Mouse (Mus musculus): ENCODE data around the gene Zfr2. TPM values are rescaled to one million over a fixed set of nuclear protein-coding genes. Genes with fewer than 3 reads are reported as not detected.

The Zfr2 gene
- polyA plus RNA-seq, 1 experiment from 2014 or later, result 10.0 TPM

GRCm38 (mm10) chr10:81293334-81294030, 60.5 kb downstream of the Zfr2 start:
- WGBS, result 3% methylated on average over 25 of the region's 25 CpGs
- Histone ChIP-seq H3K27me3 (peaks cover 24% of the 10 kb centered on the region), H3K4me2 (peak overlapping the region; percentile 98), H3K36me3 (replicated peaks) (peaks cover 12% of the 10 kb centered on the region; the same call in 1 of the 2 replicates), H3K27ac (peak overlapping the region; percentile 91), H3K9me3 (no peaks in the 10 kb centered on the region), H3K4me1 (peaks cover 39% of the 10 kb centered on the region), H3K9ac (peak overlapping the region; percentile 82), H3K4me3 (replicated peaks) (peak overlapping the region; percentile 87)
- peak; percentile 13 for ATAC-seq (ENCODE audit: low FRiP score)

GRCm38 (mm10) chr10:81294442-81294841, 61.5 kb downstream of the Zfr2 start:
- Histone ChIP-seq H3K9me3 (no peaks in the 10 kb centered on the region), H3K27ac (no peak overlapping the region), H3K27me3 (peaks cover 21% of the 10 kb centered on the region), H3K4me2 (peak overlapping the region; percentile 98), H3K9ac (peak overlapping the region; percentile 82), H3K36me3 (replicated peaks) (peaks cover 12% of the 10 kb centered on the region; the same call in 1 of the 2 replicates), H3K4me3 (replicated peaks) (peak overlapping the region; percentile 87), H3K4me1 (peaks cover 37% of the 10 kb centered on the region)
- 79% methylated on average over 8 of the region's 8 CpGs for WGBS
- no peak for ATAC-seq (ENCODE audit: low FRiP score)

DNA sequence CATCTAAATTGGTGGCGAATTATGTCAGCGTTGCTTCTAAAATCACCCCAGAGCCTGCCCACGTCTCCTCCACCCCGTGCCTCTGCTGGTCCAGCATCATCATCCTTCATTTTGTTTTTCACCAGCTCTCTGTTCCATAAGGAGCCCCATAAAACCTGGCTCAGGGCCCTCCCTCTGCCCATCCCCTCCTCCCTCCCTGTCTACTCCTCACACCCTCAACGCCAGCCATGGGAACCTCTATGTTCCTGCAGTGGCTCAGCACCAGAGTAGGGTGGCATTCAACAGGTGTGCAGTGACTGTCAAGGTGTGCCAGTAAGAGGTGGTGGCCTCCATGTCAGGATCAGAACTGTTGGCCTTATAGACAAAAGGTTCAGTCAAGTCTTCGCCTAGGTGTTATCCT, 62.2 kb downstream of the Zfr2 start:
- Histone ChIP-seq H3K4me3 (replicated peaks) (no peak overlapping the region), H3K27ac (no peak overlapping the region), H3K4me1 (peaks cover 40% of the 10 kb centered on the region), H3K4me2 (peak overlapping the region; percentile 98; the same call in 1 of the 2 replicates), H3K9me3 (no peaks in the 10 kb centered on the region), H3K27me3 (peaks cover 13% of the 10 kb centered on the region), H3K9ac (0 out of 2 replicates have a peak overlapping the region, but pooled peaks have one; percentile 30), H3K36me3 (replicated peaks) (peaks cover 12% of the 10 kb centered on the region; the same call in 1 of the 2 replicates)
- no peak for ATAC-seq (ENCODE audit: low FRiP score)
- WGBS, result 93% methylated on average over 6 of the region's 6 CpGs

- H3K4me3 ChIP-seq (replicated peaks), result no peak overlapping the region
- H3K27me3 ChIP-seq, result no peaks in the 10 kb centered on the region; the same call in 1 of the 2 replicates
- peaks cover 38% of the 10 kb centered on the region for H3K4me1 ChIP-seq
- H3K9me3 ChIP-seq, result no peaks in the 10 kb centered on the region
- H3K27ac ChIP-seq, result no peak overlapping the region
- H3K36me3 ChIP-seq (replicated peaks), result peaks cover 12% of the 10 kb centered on the region; the same call in 1 of the 2 replicates
- WGBS, result 84% methylated on average over 6 of the region's 6 CpGs
- no peak for ATAC-seq (ENCODE audit: low FRiP score)
- H3K4me2 ChIP-seq, result no peak overlapping the region
- H3K9ac ChIP-seq, result no peak overlapping the region
Measured at GRCm38 (mm10) chr10:81297246-81297645, 64.3 kb downstream of the Zfr2 start.

DNA sequence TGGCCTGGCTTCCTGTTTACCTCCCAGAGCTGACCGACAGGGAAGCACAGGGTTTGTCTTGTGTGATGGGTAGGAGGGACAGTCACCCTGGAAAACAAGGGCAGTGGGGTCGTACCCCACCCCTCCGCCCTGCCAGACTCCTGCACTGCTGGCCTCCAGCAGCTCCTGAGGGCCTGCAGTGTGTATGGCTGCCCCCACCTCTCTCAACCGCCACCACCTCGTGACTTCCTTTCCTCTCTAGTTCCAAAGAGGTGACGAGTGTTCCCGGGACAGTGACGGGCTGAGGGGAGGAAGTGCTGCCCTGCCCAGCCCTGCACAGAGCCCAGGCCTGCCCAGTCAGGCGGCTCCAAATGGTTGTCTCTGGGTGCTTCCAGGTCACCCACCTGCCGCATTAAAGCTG, 64.9 kb downstream of the Zfr2 start:
- Histone ChIP-seq H3K27ac (no peak overlapping the region), H3K4me1 (peaks cover 44% of the 10 kb centered on the region), H3K27me3 (no peaks in the 10 kb centered on the region), H3K4me3 (replicated peaks) (no peak overlapping the region), H3K36me3 (replicated peaks) (peaks cover 12% of the 10 kb centered on the region; the same call in 1 of the 2 replicates), H3K9me3 (no peaks in the 10 kb centered on the region), H3K4me2 (no peak overlapping the region), H3K9ac (no peak overlapping the region)
- ATAC-seq (ENCODE audit: low FRiP score), result no peak
- 84% methylated on average over 10 of the region's 10 CpGs for WGBS

DNA sequence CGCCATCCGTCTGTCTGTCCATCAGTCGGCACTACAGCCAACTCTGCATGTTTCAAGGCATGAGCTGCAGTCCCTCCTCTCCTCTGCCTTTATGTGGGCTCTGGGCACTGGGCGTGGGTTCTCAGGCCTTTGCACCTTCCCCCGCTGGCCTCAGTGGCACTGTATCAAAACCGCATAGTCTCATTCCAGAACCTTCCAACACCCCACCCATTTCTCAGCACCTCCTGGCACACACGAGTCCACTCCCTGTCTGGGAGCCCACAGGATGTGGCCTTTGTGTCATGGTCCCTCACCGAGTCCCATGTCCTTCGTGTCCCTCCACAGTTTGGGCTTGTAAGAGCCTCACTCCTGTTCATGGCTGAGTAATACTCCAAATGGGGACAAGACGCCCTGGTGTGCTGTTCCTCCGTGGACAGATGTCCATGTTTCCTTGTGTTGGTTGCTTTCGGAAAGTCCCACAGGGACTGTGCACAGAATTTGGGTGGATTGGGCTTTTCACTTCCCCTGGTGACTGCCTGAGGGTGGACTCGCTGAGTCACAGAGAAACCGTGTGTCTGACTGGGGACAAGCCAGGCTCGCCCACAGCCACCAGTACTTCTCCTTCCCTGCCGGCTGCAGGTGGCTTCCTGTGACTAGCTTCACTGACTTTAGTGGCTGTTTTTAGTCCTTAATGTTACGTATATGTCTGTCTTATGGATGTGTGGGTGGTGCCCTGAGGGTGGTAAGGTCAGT, 65.6 kb downstream of the Zfr2 start:
- WGBS, result 96% methylated on average over 17 of the region's 17 CpGs
- Histone ChIP-seq H3K36me3 (replicated peaks) (peaks cover 12% of the 10 kb centered on the region; the same call in 1 of the 2 replicates), H3K9ac (no peak overlapping the region), H3K4me2 (no peak overlapping the region), H3K27me3 (no peaks in the 10 kb centered on the region), H3K4me3 (replicated peaks) (no peak overlapping the region), H3K9me3 (no peaks in the 10 kb centered on the region), H3K27ac (no peak overlapping the region), H3K4me1 (peaks cover 49% of the 10 kb centered on the region)
- no peak for ATAC-seq (ENCODE audit: low FRiP score)

DNA sequence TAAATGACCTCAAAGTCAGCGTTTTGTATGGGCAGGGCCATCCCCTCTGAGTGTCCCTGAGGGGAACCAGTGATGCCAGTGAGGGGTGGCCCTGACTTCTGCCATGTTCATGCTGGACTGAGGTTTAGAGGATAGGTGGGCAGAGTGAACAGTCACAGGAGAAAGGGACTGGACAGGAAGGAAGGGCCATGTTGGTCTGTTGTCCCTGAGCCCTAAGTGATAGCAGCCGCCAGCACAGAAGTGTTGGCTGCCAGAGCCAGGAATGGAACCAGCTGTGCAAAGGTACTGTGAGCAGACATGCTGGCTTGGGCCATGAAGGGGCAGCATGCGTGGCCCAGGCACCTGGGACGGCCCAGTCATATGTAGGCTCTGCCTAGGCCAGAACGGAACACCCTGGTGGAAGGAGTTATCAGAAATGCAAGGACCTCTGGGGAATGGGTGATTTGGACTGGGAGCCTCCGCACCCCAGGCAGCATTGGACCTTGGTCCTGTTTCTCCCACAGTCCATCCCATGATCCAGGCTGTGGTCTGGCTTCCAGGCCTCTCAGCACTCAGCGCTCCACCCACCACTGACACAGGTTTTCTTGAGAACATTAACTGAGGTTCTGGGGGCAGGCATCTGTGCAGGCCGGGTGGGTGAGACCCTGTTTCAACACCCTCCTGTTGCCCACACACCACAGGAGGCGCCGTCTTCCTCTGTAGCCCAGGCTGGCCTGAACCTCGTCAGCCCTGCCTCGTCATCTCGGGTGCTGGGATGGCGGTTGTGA, 66.8 kb downstream of the Zfr2 start:
- H3K9me3 ChIP-seq, result no peaks in the 10 kb centered on the region
- peaks cover 12% of the 10 kb centered on the region; the same call in 1 of the 2 replicates for H3K36me3 ChIP-seq (replicated peaks)
- H3K4me2 ChIP-seq, result no peak overlapping the region
- no peak for ATAC-seq (ENCODE audit: low FRiP score)
- H3K9ac ChIP-seq, result peak overlapping the region; percentile 7; the same call in 1 of the 2 replicates
- H3K27me3 ChIP-seq, result no peaks in the 10 kb centered on the region
- 88% methylated on average over 14 of the region's 14 CpGs for WGBS
- H3K4me1 ChIP-seq, result peaks cover 43% of the 10 kb centered on the region
- no peak overlapping the region for H3K27ac ChIP-seq
- H3K4me3 ChIP-seq (replicated peaks), result no peak overlapping the region

DNA sequence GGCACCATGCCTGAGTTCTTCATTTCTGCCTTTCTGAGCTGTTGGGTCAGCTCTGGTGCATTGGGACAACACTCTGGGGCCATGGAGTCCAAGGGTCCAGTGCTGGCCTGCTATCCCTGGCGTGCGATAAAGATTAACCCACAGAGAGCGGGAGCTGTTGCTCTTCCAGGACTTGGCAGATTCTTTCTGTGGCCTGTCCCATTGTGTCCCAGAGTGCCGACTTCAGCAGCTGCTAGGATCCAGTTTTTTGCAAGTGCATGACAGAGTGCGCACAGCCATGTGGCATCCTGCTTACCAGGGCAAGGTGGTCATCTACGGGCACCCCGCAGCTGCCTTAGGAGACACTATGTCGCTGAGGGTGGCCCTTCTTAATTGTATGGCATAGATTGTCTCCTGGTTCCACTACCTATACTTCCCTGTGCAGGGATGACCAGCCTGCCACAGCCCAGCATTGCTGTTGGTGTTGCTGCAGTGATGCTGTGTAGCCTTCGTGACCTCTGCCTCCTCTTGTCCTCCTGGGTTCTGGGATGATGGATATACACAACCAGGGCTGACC, 67.5 kb downstream of the Zfr2 start:
- no peak overlapping the region for H3K9ac ChIP-seq
- no peaks in the 10 kb centered on the region for H3K27me3 ChIP-seq
- H3K4me2 ChIP-seq, result no peak overlapping the region
- no peaks in the 10 kb centered on the region for H3K9me3 ChIP-seq
- H3K36me3 ChIP-seq (replicated peaks), result peaks cover 11% of the 10 kb centered on the region; the same call in 1 of the 2 replicates
- no peak overlapping the region for H3K4me3 ChIP-seq (replicated peaks)
- no peak overlapping the region for H3K27ac ChIP-seq
- peaks cover 37% of the 10 kb centered on the region for H3K4me1 ChIP-seq
- ATAC-seq (ENCODE audit: low FRiP score), result no peak
- 85% methylated on average over 9 of the region's 9 CpGs for WGBS

- no peak overlapping the region for H3K27ac ChIP-seq
- H3K4me1 ChIP-seq, result peaks cover 33% of the 10 kb centered on the region
- H3K9ac ChIP-seq, result no peak overlapping the region
- no peak overlapping the region for H3K4me3 ChIP-seq (replicated peaks)
- no peaks in the 10 kb centered on the region for H3K27me3 ChIP-seq
- no peak overlapping the region for H3K4me2 ChIP-seq
- ATAC-seq (ENCODE audit: low FRiP score), result no peak
- H3K36me3 ChIP-seq (replicated peaks), result peaks cover 14% of the 10 kb centered on the region
- H3K9me3 ChIP-seq, result no peaks in the 10 kb centered on the region
- WGBS, result 86% methylated on average over 9 of the region's 9 CpGs
Measured at GRCm38 (mm10) chr10:81301321-81301720, 68.4 kb downstream of the Zfr2 start.

All from forebrain, embryonic 12.5 days (tissue).